Mouse (Mus musculus): ENCODE measurements around the gene Plekhg6. TPM values are rescaled to one million over a fixed set of nuclear protein-coding genes. Genes with fewer than 3 reads are reported as not detected.
A peak's percentile ranks its signal among the peaks of the same experiment; 100 is the strongest.

The Plekhg6 gene
- 17.5 and 18.7 TPM in 2 replicates for polyA plus RNA-seq (2012; rRNA removed)

DNA sequence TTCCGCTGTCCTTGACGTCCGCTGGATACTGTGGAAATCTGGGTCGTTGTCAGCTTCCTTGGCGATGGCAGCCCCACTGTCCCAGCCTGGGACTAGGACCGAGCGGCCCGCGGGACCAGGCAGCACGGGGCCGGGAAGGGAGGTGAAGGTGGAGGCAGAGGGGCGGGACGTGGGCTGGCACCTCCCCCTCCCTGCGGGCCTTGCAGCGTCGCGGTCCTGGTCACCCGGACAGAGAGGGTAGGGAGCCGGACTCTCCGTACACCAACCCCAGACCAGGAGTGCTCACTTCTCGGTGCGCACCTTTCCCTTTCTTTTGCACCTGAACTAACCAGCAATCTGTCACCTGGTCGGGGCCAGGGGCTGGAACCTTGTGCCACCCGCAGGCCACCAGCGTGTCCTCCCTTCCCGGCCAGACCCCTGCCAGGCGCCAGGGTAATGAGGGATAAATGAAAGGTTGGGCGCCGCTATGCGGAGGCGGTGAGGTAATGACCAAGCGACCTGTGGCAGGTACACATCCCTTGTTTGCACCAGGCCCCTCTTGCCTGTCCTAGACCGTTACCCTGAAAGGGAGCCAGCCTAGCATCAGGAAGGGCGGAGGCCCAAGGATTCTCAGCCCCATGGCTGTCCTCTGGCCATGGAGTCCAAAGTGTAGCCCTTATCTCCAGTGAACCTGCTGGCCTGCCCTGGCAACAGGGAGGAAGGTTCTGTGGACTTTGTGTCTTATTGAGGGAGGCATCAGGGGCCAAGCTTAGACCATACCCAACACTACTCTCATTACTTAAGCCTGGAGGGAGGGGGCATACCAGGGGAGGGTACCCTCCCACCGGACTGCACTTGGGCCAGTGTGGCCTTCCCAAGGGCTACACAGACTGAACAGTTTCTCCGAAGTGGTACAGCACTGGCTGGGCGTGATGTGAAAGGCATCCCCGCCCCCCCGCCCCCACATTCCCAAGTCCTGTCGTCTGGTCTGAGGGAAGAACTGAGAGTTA, at the start of gene Plekhg6:
TSS of gene Plekhg6 (minus strand) at position 422 of the 989 bp plus-strand sequence.
- peak; percentile 58 for DNase-seq (ENCODE audit: low spot score)

DNA sequence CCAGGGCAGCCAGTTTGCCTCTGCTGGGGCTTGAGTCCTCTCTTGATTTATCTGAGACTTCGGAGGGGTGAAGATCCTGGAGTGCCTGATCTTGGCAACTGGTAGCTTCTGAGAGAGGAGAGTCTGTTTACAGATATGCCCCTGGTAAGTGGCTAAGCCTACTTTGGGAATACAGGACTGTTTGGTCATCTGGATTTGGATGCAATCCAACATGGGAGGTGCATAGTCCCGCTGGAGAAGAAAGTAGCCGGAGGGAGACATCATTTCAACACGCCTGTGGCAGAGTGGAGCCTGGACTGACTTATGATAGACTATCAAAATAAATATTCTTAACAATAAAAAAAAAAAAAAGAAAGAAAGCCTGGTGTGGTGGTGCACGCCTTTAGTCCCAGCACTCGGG, 49.1 kb upstream of the Plekhg6 start:
- no peak for DNase-seq (ENCODE audit: low spot score)

DNA sequence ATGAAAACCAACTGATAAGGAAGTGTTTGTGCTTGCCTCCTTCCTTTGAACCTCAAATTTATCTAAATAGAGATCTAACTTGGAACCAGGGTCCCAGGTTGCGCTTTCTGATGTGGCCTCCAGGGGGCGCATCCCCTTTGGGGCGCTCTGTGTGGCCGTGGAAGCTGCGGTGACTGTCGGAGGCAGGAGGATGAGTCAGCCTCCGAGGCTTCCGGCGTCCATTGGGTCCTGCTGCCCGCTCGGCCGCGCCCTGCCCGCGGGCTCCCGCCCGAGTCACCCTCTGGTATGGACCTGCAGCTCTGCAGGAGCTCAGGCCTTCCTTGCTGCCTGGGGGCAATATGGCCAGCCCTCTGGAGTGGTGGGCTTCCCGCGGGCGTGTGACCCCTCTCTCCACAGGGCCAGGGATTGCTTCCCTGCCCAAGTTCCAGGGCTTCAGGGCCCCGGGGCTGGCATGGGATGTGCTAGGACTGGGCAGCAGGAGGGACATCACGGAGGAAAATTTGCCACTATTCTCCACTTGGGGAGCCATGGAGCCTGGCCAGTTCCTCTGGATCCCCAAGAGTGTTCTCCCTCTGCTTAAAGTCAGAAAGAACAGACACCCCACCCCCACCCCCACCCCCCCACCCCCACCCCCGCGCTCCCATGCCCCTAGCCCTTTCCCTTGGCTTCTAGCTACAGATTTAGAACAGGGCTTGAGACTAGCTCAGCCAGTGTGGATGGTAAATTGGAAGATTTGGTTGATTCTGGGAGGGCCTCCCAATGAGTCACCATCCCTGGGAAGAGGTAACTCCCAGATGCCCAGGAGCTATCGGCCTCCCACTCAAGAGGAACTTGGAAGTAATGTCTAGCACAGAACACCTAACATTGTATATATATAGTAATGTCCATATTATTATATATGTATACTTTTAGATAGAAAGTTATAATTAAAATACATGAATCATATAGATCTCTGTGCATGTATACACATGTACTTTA, 46.1 kb upstream of the Plekhg6 start:
- peak; percentile 79 for DNase-seq (ENCODE audit: low spot score)

DNA sequence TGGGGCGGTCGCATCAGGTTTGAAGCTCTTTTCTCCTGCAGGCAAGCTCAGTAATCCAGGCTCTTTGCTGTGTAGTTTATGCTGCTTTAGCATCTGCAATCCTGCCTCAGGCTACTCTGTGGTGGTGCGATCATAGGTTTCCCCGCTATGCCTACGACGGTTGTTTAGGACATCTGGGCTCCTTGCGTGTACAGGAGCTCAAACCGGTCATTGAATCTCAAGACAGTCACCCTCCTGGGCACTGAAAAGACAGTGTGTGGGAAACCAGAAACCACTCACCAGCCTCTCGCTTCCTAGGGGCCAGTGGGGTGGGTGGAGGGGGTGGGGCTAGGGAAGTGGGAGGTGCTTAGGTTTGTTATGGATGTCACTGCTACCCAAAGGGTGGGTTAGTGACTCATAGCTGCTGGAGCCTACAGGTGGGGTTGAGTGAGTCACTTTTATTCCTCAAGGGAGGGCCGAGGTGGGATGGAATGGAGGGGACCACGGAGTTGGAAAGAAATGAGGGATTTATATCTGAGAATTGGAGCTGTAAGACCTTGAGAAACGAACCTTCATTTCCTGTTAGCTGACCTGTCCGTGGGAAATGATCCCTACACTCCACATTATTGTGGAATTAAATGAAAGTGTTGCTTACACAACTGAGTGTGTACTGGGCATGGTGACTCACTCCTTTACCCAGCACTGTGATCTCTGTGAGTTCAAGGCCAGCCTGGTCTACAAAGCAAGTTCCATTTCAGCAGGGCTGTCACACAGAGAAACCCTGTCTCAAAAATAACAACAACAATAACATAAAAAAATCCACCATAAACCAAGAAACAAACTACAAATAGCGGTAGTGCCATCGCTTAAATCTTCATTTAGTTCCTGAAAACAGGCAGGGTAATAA, 44.9 kb upstream of the Plekhg6 start:
- DNase-seq (ENCODE audit: low spot score), result no peak

DNA sequence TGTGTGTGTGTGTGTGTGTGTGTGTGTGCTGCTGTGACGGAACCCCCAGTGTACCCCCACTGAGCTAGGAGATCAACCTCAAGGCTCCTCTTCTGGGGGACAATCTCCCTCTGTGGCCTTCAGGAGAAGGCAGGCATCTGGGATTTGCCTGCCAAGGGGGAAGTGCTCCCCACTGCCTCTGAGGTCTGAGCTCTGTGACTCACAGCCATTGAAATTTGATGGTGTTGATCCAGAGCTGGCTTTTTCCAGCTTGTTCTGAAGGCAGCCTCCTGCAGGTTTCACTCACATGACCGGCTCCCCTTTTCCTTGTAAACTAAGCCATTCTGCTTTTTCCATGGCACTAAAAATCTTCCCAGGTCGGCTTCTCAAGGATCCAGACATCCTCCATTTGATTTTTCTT, 43.6 kb upstream of the Plekhg6 start:
- no peak for DNase-seq (ENCODE audit: low spot score)

DNA sequence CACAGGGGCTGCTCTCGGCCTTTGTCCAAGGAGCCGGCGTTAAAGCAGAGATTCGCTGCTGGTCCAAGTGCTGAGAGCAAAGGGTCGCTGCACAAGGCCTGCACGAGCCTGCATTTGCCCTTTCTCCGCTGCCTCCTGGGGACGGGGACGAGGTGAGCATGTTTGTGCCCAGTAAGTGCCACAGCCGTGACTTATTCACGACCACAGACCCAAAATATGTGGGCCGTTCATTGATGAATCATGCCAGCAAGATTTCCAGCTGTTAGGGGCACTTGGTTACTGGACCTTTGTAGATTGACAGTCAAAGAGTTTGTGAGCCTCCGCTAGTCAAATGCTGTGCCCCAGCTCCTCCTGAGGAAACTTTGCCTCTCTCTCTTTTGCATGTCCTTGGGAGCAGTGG, 42.9 kb upstream of the Plekhg6 start:
- no peak for DNase-seq (ENCODE audit: low spot score)

DNA sequence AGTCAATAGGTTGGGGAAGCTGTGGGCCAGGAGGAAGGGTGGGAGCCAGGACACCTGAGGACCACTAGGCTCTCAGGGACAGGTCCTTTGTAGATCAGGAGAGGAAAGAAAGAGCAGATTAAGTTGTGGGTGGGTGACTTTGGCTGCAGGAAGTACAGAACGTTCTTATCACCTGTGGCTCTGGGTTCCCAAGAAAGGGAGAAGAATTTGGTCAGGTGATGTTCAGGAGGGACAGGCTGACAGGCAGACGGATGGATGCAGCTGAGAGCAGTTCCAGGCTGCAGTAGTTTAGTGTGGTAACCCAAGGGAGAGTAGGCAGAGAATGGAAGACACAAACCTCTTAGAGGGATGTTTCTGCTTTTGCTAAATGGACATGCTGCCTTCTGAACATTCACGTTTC, 42.5 kb upstream of the Plekhg6 start:
- DNase-seq (ENCODE audit: low spot score), result no peak

DNA sequence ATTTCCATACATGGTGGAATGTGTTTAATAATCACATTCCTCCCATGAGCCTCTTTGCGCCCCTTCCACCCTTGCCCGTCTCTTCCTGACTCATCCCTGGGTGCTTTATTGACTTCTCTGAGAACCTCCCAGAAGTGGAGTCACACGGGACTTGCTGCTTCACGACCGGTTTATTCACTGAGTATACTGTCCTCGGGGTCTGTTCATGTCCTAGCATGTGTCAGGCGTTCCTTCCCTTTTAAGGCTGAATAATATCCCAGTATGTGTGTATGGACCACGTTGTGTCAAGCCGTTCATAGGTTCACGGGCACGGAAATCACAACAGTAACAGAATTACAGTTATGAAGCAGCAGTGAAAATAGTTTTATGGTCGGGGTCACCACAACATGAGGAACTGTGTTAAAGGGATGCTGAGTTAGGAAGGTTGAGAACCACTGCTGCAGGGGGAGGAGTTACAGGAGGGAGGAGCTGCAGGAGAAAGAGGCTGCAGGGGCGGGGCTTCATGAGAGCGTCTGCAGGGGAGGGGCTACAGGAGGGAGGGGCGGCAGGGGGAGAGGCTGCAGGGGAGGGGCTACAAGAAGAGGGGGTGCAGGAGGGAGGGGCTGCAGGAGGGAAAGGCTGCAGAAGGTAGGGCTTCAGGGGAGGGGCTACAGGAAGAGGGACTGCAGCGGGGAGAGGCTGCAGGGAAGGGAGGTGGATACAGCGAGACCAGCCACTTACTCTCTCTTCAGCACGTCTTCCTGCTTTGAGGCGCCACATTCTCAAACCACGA, 41.6 kb upstream of the Plekhg6 start:
- DNase-seq (ENCODE audit: low spot score), result peak; percentile 54

DNA sequence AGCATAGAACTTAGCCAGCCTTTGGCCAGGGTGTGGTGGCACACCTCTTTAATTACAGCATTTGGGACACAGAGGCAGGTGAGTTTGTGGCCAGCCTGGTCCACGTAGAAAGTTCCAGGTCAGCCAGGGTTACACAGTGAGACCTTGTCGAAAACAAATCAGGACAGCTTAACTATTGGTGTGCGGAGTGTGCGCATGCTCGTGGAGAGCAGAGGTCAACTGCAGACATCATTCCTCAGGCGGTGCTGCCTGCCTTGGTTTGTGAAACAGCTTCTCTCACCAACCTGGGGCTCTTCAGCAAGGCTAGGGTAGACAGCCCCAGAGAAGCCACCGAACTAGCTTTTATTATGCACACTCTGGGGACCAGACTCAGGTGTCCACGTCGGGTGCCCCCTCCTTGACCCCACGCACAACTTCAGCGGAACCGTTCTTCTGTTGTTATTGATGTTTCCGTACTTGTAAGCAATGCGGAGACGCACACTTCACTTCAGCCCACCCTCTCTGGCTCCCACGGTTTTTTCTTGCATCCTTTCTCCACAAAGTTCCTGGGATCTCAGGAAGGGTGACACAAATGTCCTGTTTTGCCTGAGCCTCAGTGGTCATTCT, 40.0 kb upstream of the Plekhg6 start:
- no peak for DNase-seq (ENCODE audit: low spot score)

DNA sequence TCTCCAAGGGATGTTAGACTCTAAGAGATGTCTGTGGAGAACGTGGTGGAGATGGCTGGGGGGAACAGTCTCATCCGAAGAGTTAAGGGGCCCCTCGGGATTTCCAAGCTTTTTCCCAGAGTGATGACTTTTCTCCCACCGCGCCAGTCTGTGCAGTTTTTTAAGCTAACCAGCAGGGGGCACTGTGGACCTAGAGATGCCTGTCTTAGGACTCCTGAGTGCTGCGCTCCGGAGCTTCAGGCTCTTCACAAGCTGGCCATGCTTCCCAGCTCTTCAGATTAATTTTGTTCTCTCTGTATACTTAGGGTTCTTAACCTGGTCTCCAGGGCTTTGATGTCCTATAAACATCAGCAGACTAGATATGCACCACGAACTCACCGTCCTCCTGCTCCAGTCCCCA, 38.2 kb upstream of the Plekhg6 start:
- DNase-seq (ENCODE audit: low spot score), result peak; percentile 63

DNA sequence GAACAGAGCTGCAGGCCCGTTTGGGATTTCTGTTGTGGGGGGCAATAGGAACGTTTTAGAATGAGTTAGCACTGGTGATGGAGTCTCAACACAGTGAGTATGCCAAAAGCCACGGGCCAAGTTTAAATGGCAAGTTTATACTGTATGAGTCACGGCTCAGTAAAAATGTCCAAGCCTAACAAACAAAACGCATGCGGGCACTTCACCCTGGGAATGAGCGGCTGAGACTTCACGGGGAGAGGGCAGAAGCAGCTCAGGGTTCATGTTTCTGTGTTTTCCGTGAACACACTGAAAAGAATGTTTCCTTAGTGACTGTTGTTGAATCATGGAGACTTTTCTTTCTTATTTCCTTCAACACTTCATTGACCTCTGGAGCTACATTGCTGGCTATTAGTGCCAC, 32.7 kb upstream of the Plekhg6 start:
- DNase-seq (ENCODE audit: low spot score), result no peak

DNA sequence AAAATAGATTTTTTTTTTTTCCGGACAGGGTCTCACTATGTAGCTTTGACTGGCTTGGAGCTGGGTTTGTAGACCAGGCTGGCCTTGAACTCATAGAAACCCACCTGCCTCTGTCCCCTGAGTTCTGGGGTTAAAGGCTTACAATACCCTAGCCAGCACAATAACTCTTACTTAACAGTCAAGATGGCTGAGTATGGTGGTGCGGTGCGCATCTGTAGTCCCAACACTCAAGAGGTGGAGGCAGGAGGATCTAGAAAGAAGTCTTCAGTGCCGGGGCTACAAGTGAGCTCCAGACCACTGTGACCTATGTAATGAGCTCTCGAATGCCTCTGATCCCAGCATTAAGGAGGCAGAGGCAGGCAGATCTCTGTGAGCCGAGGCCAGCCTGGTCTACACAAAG, 31.1 kb upstream of the Plekhg6 start:
- no peak for DNase-seq (ENCODE audit: low spot score)

DNA sequence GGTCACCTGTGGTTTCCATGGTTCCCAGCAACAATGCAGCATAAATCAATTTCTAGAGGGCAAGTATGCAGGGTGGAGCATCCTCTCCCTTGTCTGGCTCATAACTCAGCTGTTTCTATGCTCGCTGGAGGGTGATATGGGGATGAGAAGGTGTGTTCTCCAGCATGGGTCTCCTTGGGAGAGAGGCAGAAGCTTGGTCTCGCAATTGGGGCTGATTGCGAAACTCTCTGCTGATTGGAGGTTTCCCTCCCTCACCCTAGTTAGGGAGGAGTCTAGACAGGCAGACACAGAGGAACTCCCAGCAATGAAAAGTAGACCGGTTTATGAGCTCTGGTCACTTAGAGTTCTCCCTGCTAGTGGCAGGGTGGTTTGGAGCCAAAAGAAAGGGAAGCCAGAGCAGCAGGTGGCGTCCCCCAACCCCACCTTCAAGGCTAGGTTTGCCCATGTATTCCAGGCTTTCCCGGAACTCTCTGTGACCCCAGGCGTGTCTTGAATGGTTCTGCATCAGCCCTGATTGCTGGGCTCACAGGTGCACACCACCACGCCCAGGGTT, 30.5 kb upstream of the Plekhg6 start:
- DNase-seq (ENCODE audit: low spot score), result no peak

DNA sequence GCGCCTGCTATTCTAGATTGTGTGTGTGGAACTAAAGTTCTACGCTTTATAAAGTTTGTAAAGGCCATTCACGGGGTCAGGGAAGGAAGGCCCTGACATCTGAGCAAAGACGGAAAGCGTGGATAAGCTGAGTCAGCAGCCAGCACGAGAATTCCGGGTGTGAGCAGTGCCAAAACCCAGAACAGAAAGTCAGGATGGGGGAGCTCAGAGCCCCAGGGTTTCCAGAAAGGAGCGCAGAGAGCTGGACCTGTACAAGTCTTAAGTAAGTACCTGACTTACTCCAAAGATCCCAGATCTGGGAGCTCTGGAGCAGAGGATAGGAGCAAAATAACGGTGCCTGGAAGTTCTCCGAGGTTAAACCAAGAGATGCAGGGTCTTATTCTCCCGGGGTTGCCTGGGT, 30.0 kb upstream of the Plekhg6 start:
- DNase-seq (ENCODE audit: low spot score), result no peak

DNA sequence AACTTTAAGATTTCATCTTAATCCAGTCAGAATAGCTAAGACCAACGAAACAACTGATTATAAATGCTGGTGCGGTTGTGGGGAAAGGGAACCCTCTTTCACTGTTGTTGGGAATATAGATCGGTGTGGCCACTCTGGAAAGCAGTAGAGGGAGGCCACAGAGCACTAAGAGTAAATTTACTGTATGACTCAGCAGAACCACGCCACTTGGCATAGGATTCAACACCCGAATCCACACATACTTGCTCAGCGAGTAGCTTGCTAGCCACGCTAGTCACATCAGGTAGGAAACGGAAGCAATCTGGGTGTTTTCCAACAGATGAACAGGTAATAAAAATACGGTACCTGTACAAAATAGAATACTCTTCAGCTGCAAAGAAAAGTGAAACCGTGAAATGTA, 27.1 kb upstream of the Plekhg6 start:
- DNase-seq (ENCODE audit: low spot score), result no peak

DNA sequence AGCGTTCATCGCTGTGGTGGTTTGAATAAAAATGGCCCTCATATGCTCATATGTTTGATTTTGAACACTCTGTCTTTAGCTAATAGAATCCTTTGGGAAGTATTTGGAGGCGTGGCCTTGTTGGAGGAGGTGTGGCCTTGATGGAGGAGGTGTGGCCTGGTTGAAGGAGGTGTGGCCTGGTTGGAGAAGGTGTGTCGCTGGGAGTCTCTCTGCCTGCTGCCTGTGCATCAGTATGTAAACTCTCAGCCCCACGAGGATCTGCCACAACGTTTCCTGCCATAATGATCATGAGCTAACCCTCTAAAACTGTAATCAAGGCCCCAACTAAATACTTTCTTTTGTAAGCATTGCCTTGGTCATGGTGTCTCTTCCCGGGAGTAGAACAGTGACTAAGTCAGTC, 26.6 kb upstream of the Plekhg6 start:
- DNase-seq (ENCODE audit: low spot score), result no peak

DNA sequence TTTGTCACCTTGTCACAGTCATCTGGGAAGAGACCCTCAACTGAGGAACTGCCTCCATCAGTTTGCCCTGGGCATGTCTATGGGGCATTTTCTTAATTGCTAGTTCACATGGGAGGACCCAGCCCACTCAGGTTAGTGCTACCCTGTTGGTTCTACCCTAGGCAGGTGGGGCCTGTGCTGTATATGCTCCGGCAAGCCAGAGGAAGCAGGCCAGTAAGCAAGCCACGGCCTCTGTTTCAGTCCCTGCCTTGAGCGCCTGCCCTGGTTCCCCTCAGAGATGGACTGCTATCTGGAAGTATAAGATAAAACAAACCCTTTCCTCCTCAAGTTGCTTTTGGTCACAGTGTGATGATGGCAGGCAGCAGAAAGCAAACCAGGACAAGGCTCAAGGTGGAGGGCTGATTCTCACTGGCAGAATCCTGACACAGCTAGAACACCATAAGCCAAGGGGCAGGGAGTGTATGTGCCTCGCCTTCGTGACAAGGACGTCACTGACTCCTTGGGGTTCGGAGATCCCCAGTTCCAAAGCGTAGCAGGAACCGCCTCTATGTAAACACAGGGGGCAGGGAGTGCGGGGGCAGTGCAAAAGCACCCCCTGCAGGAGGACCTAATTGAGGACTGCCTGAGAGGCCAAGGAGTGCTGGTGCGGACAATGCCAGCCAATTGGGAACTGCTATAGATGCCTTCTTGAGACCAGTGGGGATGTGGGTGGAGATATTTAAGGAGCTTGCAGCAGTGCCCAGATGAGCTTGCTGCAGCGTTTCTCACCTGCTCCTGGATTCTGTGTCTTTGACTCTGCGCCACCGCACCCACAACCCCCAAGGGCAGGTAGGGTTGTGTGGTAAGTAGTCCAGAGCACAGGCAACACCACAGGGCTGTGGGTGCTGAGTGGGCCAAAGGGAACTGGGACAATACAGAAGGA, 25.1 kb upstream of the Plekhg6 start:
- no peak for DNase-seq (ENCODE audit: low spot score)

DNA sequence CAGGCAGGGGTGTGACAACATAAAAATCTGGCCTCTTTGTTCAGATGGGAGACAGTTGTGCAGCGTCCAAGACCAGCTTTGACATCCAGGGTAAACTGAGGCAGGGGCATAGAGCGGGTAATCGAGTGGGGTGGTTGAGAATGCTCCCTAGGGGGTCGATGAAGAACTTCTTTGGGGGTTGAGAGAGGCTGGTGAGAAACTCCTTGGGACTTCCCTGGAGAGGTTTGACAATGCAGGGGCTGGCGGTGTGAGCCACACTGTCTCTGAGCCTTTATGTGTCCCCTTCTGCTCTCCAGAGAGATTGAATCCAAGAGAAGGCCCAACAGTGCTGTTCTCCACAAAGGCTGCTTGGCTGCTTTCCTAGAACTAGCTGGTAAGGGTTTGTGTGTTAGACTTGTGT, 9.3 kb upstream of the Plekhg6 start:
- no peak for DNase-seq (ENCODE audit: low spot score)

DNA sequence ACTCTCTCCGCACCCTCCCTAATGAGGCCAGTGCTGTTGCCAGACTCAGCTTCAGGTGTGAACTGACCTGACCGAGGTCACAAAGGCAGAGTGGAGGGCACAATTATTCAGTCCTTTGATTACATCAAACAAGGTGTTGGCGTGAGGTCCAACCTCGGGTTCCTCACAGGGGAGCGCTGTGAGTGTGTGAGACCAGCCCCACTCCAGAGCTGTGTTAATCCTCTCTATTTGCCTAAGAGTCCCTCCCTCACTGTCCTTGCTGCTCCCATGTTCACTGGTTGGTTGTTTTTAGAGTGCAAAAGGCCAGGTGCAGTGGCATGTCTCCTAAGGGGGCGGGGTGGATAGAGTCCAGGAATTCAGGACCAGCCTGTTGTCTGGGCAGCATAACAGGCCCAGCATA, 5.5 kb upstream of the Plekhg6 start:
- DNase-seq (ENCODE audit: low spot score), result no peak
